Mouse (Mus musculus) testis, adult 2 months (tissue): ENCODE measurements around the gene Palm. TPM values are rescaled to one million over a fixed set of nuclear protein-coding genes. Genes with fewer than 3 reads are reported as not detected.

Experiments used
- H3K27ac ChIP-seq: fragments of 200-500 bp; 2 replicates; pipeline ENCODE4 v1.5.1; 2012; ENCODE audit warnings: low read depth, low read length; ENCODE audit not compliant: control insufficient read depth, insufficient read depth
- H3K27me3 ChIP-seq: fragments of 200-500 bp; 2 replicates; pipeline ENCODE4 v1.6.1; 2012; ENCODE audit warnings: mild to moderate bottlenecking, low read length, moderate library complexity; ENCODE audit not compliant: control insufficient read depth, insufficient read depth
- H3K36me3 ChIP-seq: fragments of 200-500 bp; 2 replicates; pipeline ENCODE4 v1.6.1; 2012; ENCODE audit warnings: mild to moderate bottlenecking, low read length; ENCODE audit not compliant: control insufficient read depth, insufficient read depth
- H3K4me1 ChIP-seq: fragments of 200-500 bp; 2 replicates; pipeline ENCODE4 v1.6.1; 2012; ENCODE audit warnings: low read length; ENCODE audit not compliant: control insufficient read depth, insufficient read depth
- H3K4me3 ChIP-seq: fragments of 200-500 bp; 2 replicates; pipeline ENCODE4 v1.5.1; 2012; ENCODE audit warnings: low read depth, mild to moderate bottlenecking, low read length, moderate library complexity, mixed read lengths; ENCODE audit not compliant: control insufficient read depth
- CTCF ChIP-seq: fragments of 200-500 bp; IDR thresholded peaks from 2 replicates; pipeline ENCODE4 v1.5.1; 2012; ENCODE audit warnings: low read depth, mild to moderate bottlenecking, inconsistent platforms, low read length, moderate library complexity; ENCODE audit not compliant: control insufficient read depth, insufficient read depth, insufficient replicate concordance
- POLR2A ChIP-seq: fragments of 200-500 bp; IDR thresholded peaks from 2 replicates; pipeline ENCODE4 v1.6.1; 2012; ENCODE audit warnings: low read depth, mild to moderate bottlenecking, inconsistent platforms, low read length, moderate library complexity; ENCODE audit not compliant: control insufficient read depth
- polyA plus RNA-seq: library from polyadenylated mRNA; depleted of rRNA; stranded (reverse); fragments of >200 nt; gene quantifications from 2 replicates; pipeline ENCODE4 v1.2.3, GENCODE M21; 2012; rRNA removed

The Palm gene
- polyA plus RNA-seq, 1 experiment, result 8.1 TPM

DNA sequence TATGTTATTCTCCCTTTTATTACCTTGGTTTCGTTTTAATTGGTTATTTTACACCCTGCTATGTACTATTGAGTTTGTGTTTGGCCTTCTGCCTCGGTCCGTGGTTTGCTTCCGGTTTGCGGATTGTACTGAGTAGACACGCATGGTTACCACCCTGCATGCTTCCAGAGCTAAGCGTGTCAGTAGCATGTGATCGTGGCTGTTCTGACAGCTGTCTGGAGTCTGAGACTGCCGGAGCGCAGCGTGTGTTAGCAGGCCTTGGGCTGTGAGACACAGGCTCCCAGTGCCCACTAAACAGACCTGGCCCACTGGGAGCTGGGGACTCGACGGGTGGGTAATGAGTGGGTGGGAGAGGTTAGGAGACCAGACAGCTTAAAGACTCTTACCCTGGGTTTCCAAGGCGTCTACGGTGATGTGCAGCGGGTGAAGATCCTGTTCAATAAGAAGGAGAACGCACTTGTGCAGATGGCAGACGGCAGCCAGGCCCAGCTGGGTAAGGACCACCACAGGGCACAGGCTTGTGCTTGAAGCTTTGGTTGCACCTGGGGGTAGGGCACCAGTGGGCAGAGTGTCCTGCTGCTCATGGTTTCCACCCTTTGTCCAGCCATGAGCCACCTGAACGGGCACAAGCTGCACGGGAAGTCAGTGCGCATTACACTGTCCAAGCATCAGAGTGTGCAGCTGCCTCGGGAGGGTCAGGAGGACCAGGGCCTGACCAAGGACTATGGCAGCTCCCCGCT lies 68.8 kb downstream of the Palm start:
- TF ChIP-seq CTCF, result no peak
- 0 out of 2 replicates have a peak, but pooled peaks have one; percentile 19 for TF ChIP-seq POLR2A
- H3K27me3 ChIP-seq, result no peaks in the 10 kb centered on the region
- H3K4me1 ChIP-seq, result no peaks in the 10 kb centered on the region; the same call in 1 of the 2 replicates
- no peak overlapping the region for H3K27ac ChIP-seq
- peaks cover 4% of the 10 kb centered on the region for H3K36me3 ChIP-seq
- H3K4me3 ChIP-seq, result no peak overlapping the region

GRCm38 (mm10) chr10:79862925-79863324 lies 69.6 kb downstream of the Palm start:
- H3K4me3 ChIP-seq, result no peak overlapping the region
- no peak for TF ChIP-seq CTCF
- no peak for TF ChIP-seq POLR2A
- H3K27me3 ChIP-seq, result no peaks in the 10 kb centered on the region
- H3K4me1 ChIP-seq, result no peaks in the 10 kb centered on the region; the same call in 1 of the 2 replicates
- peaks cover 4% of the 10 kb centered on the region for H3K36me3 ChIP-seq
- H3K27ac ChIP-seq, result no peak overlapping the region

DNA sequence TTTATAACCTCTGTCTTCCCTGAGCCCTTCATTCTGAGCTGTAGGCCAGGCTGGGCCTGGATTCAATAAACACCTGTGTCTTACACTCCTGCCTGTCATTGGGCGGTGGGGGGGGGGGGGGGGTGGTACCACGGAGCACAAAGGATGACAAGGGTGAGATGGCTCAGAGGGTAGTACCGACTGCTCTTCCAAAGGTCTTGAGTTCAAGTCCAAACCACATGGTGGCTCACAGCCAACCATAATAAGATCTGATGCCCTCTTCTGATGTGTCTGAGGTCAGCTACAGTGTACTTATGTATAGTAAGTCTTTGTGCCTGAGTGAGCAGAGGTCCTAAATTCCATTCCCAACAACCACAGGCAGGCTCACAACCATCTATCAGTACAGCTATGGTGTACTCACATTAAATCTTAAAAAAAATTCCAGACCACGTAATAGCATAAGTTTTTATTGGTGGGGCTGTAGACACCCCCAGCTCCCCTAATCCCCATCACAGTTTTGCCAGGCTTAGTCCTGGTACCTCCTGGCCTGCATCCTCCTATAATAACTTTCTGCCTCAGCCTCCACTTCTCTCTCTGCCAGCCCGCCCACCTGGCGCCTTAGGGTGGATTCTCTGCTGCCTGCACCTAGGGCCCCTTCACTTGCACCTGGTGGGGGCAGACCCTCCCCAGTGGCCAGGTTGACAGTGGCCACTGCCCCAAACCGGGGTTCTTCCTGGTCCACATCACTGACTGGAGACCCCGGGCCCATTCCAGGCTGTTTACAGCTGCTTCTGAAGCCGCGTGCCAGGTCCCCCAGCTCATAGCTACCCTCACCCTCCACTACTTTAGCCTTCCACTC lies 71.2 kb downstream of the Palm start:
- TF ChIP-seq CTCF (no peak), POLR2A (no peak)
- H3K36me3 ChIP-seq, result peaks cover 4% of the 10 kb centered on the region
- H3K27ac ChIP-seq, result no peak overlapping the region
- H3K4me3 ChIP-seq, result no peak overlapping the region
- no peaks in the 10 kb centered on the region; the same call in 1 of the 2 replicates for H3K4me1 ChIP-seq
- H3K27me3 ChIP-seq, result no peaks in the 10 kb centered on the region

GRCm38 (mm10) chr10:79865189-79865601 lies 71.8 kb downstream of the Palm start:
- Histone ChIP-seq H3K4me1 (no peaks in the 10 kb centered on the region; the same call in 1 of the 2 replicates), H3K27ac (no peak overlapping the region), H3K27me3 (no peaks in the 10 kb centered on the region), H3K4me3 (no peak overlapping the region), H3K36me3 (peaks cover 4% of the 10 kb centered on the region)
- TF ChIP-seq CTCF, result no peak
- no peak for TF ChIP-seq POLR2A

GRCm38 (mm10) chr10:79865801-79866295 lies 72.5 kb downstream of the Palm start:
- Histone ChIP-seq H3K4me3 (no peak overlapping the region), H3K36me3 (peaks cover 2% of the 10 kb centered on the region), H3K27me3 (no peaks in the 10 kb centered on the region), H3K4me1 (no peaks in the 10 kb centered on the region; the same call in 1 of the 2 replicates), H3K27ac (no peak overlapping the region)
- TF ChIP-seq POLR2A, result no peak
- 0 out of 2 replicates have a peak, but pooled peaks have one; percentile 3 for TF ChIP-seq CTCF

DNA sequence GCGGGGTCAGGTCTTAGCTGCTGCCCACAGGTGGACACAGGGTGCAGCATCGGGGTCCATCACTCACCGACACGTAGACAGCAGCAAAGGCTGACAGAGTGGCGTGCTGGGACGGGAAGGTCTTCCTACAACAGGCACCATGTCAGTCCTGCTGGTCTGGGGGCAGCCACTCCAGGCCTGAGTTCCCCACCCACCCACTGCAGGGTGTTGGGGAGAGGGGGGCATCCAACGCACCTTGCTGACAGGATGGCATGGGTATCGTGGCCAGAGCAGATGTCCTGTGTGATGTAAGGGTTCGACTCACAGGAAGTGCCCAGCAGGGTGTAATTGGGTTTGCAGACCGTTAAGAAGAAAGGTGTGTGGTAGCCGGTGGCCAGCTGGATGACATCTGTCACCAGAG lies 73.2 kb downstream of the Palm start:
- TF ChIP-seq POLR2A (no peak), CTCF (no peak)
- no peaks in the 10 kb centered on the region for H3K27me3 ChIP-seq
- no peak overlapping the region for H3K4me3 ChIP-seq
- no peak overlapping the region for H3K27ac ChIP-seq
- no peaks in the 10 kb centered on the region; the same call in 1 of the 2 replicates for H3K4me1 ChIP-seq
- H3K36me3 ChIP-seq, result no peaks in the 10 kb centered on the region; the same call in 1 of the 2 replicates

Other genes with a start within 250 kb of the Palm start
- 25.1 and 28.0 TPM in 2 replicates for gene Mier2, start 238.4 kb upstream of the Palm start, polyA plus RNA-seq
- 407 and 425 TPM in 2 replicates for gene Theg, start 206.2 kb upstream of the Palm start, polyA plus RNA-seq
- 0.91 and 1.5 TPM in 2 replicates for gene C2cd4c, start 179.5 kb upstream of the Palm start, polyA plus RNA-seq
- 4.5 and 5.8 TPM in 2 replicates for gene Shc2, start 155.7 kb upstream of the Palm start, polyA plus RNA-seq
- not detected in 2 replicates for gene Odf3l2, start 147.8 kb upstream of the Palm start, polyA plus RNA-seq
- not detected in 2 replicates for gene Madcam1, start 129.0 kb upstream of the Palm start, polyA plus RNA-seq
- gene Tpgs1, start 124.2 kb upstream of the Palm start, polyA plus RNA-seq, result 33.9 and 36.7 TPM in 2 replicates
- gene Cdc34, start 111.4 kb upstream of the Palm start, polyA plus RNA-seq, result 855 and 952 TPM in 2 replicates
- gene Gzmm, start 104.6 kb upstream of the Palm start, polyA plus RNA-seq, result 0.33 and 0.52 TPM in 2 replicates
- 849 and 920 TPM in 2 replicates for gene Bsg, start 89.1 kb upstream of the Palm start, polyA plus RNA-seq
- 0.69 and 0.88 TPM in 2 replicates for gene Hcn2, start 76.9 kb upstream of the Palm start, polyA plus RNA-seq
- 30.6 and 32.5 TPM in 2 replicates for gene Polrmt, start 47.0 kb upstream of the Palm start, polyA plus RNA-seq
- 0.28 and 0.53 TPM in 2 replicates for gene Fgf22, start 38.5 kb upstream of the Palm start, polyA plus RNA-seq
- 989 and 1,153 TPM in 2 replicates for gene Rnf126, start 26.6 kb upstream of the Palm start, polyA plus RNA-seq
- gene Fstl3, start 16.3 kb upstream of the Palm start, polyA plus RNA-seq, result 13.8 and 16.1 TPM in 2 replicates
- gene Prss57, start 2.6 kb upstream of the Palm start, polyA plus RNA-seq, result 0.11 TPM in 1 of 2 replicates, not detected in the other
- 0.27 and 0.36 TPM in 2 replicates for gene Misp, start 27.4 kb downstream of the Palm start, polyA plus RNA-seq
- gene Ptbp1, start 60.9 kb downstream of the Palm start, polyA plus RNA-seq, result 125 and 126 TPM in 2 replicates
- gene Prtn3, start 80.9 kb downstream of the Palm start, polyA plus RNA-seq, result 0.72 and 0.90 TPM in 2 replicates
- 1.6 and 2.7 TPM in 2 replicates for gene Plppr3, start 81.1 kb downstream of the Palm start, polyA plus RNA-seq
- gene Elane, start 92.7 kb downstream of the Palm start, polyA plus RNA-seq, result 0.11 and 0.22 TPM in 2 replicates
- 18.0 and 33.8 TPM in 2 replicates for gene Cfd, start 97.3 kb downstream of the Palm start, polyA plus RNA-seq
- 163 and 181 TPM in 2 replicates for gene Med16, start 115.4 kb downstream of the Palm start, polyA plus RNA-seq
- not detected in 2 replicates for gene Gm26602, start 117.3 kb downstream of the Palm start, polyA plus RNA-seq
- gene Kiss1r, start 123.4 kb downstream of the Palm start, polyA plus RNA-seq, result 0.75 and 0.99 TPM in 2 replicates
- gene R3hdm4, start 127.6 kb downstream of the Palm start, polyA plus RNA-seq, result 15.0 and 15.2 TPM in 2 replicates
- gene Arid3a, start 133.5 kb downstream of the Palm start, polyA plus RNA-seq, result 59.5 and 65.0 TPM in 2 replicates
- 33.9 and 36.5 TPM in 2 replicates for gene Wdr18, start 166.6 kb downstream of the Palm start, polyA plus RNA-seq
- 17.4 and 18.9 TPM in 2 replicates for gene Grin3b, start 177.1 kb downstream of the Palm start, polyA plus RNA-seq
- gene Tmem259, start 190.8 kb downstream of the Palm start, polyA plus RNA-seq, result 202 and 209 TPM in 2 replicates
- gene Cnn2, start 195.0 kb downstream of the Palm start, polyA plus RNA-seq, result 4.4 and 6.8 TPM in 2 replicates
- 2.2 and 2.3 TPM in 2 replicates for gene Abca7, start 202.9 kb downstream of the Palm start, polyA plus RNA-seq
- gene Arhgap45, start 223.1 kb downstream of the Palm start, polyA plus RNA-seq, result 2.1 and 3.4 TPM in 2 replicates
- gene Polr2e, start 246.2 kb downstream of the Palm start, polyA plus RNA-seq, result 104 and 113 TPM in 2 replicates